Mouse (Mus musculus): ENCODE measurements around the gene Shank1. TPM values are rescaled to one million over a fixed set of nuclear protein-coding genes. Genes with fewer than 3 reads are reported as not detected.

Gene Shank1
- polyA plus RNA-seq, 1 experiment = 0.81 TPM

- TF ChIP-seq POLR2A (IDR thresholded peaks at IDR 0.05; ENCODE audit: low read depth, low read length) (no peak), CTCF (IDR thresholded peaks at IDR 0.05; ENCODE audit: extremely low read depth, insufficient read length, insufficient replicate concordance, low read depth, low read length) (no peak)
- Histone ChIP-seq H3K36me3 (ENCODE audit: control insufficient read depth, insufficient read depth, low read length) (no peaks in the 10 kb centered on the region), H3K27ac (ENCODE audit: insufficient read depth, low read depth, low read length) (no peak overlapping the region), H3K4me1 (ENCODE audit: control insufficient read depth, insufficient read depth, insufficient read length, low read length) (peaks cover 6% of the 10 kb centered on the region), H3K27me3 (ENCODE audit: control insufficient read depth, insufficient read depth, low read length) (peaks cover 6% of the 10 kb centered on the region), H3K4me3 (ENCODE audit: low read depth, low read length) (peak overlapping the region; percentile 52)
- WGBS = under 1% methylated on average over 17 of the region's 17 CpGs
Observed at GRCm38 (mm10) chr7:44384716-44385059, 74.6 kb downstream of the Shank1 start.

DNA sequence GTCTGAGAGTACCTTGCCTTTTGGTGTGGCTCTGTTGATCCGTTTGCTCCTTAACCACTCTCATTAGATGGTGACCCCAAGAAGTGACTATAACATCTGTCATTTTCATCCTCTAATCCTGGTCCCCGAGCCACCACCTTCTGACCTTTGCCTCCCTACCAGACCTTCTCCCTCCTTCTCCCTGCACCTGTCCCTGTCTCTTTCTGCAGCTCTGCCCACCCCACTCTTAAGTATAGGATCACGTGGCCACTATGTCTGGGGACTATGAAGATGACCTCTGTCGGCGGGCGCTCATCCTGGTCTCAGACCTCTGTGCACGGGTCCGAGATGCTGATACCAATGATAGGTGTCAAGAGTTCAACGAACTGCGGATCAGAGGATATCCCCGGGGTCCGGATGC lies 75.7 kb downstream of the Shank1 start, which contains the start of gene 1700008O03Rik:
TSS of gene 1700008O03Rik (minus strand) at position 101 of the 400 bp plus-strand sequence.
- WGBS = 76% methylated on average over 12 of the region's 12 CpGs
- TF ChIP-seq CTCF (IDR thresholded peaks at IDR 0.05; ENCODE audit: extremely low read depth, insufficient read length, insufficient replicate concordance, low read depth, low read length) (no peak), POLR2A (IDR thresholded peaks at IDR 0.05; ENCODE audit: low read depth, low read length) (no peak)
- H3K4me1 ChIP-seq (ENCODE audit: control insufficient read depth, insufficient read depth, insufficient read length, low read length) = peaks cover 6% of the 10 kb centered on the region
- peak within 1 kb of the TSS; percentile 52 for H3K4me3 ChIP-seq (ENCODE audit: low read depth, low read length)
- no peaks in the 10 kb centered on the region for H3K36me3 ChIP-seq (ENCODE audit: control insufficient read depth, insufficient read depth, low read length)
- peaks cover 6% of the 10 kb centered on the region for H3K27me3 ChIP-seq (ENCODE audit: control insufficient read depth, insufficient read depth, low read length)
- no peak within 1 kb of the TSS for H3K27ac ChIP-seq (ENCODE audit: insufficient read depth, low read depth, low read length)

GRCm38 (mm10) chr7:44391831-44392230 lies 81.8 kb downstream of the Shank1 start:
- no peak for TF ChIP-seq CTCF (IDR thresholded peaks at IDR 0.05; ENCODE audit: extremely low read depth, insufficient read length, insufficient replicate concordance, low read depth, low read length)
- TF ChIP-seq POLR2A (IDR thresholded peaks at IDR 0.05; ENCODE audit: low read depth, low read length) = no peak
- Histone ChIP-seq H3K4me1 (ENCODE audit: control insufficient read depth, insufficient read depth, insufficient read length, low read length) (no peaks in the 10 kb centered on the region), H3K4me3 (ENCODE audit: low read depth, low read length) (no peak overlapping the region), H3K36me3 (ENCODE audit: control insufficient read depth, insufficient read depth, low read length) (no peaks in the 10 kb centered on the region), H3K27ac (ENCODE audit: insufficient read depth, low read depth, low read length) (no peak overlapping the region), H3K27me3 (ENCODE audit: control insufficient read depth, insufficient read depth, low read length) (no peaks in the 10 kb centered on the region)
- WGBS = 88% methylated on average over 4 of the region's 4 CpGs

- WGBS = 83% methylated on average over 14 of the region's 14 CpGs
Observed at GRCm38 (mm10) chr7:44392341-44392740, 82.3 kb downstream of the Shank1 start.

DNA sequence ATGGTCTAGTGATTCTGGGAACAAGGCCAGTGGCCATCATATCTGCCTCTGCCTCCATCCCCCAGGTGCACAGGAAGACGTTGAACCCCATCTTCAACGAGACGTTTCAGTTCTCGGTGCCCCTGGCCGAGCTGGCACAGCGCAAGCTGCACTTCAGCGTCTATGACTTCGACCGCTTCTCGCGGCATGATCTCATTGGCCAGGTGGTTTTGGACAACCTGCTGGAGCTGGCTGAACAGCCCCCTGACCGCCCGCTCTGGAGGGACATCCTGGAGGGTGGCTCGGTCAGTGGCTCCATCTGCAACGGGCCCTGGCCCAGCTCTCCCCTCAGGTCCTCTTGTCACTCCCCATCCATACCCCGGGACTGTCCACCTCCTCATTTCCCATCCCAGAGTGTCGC lies 83.2 kb downstream of the Shank1 start:
- 85% methylated on average over 17 of the region's 17 CpGs for WGBS
- Histone ChIP-seq H3K4me1 (ENCODE audit: control insufficient read depth, insufficient read depth, insufficient read length, low read length) (no peaks in the 10 kb centered on the region), H3K36me3 (ENCODE audit: control insufficient read depth, insufficient read depth, low read length) (no peaks in the 10 kb centered on the region), H3K27ac (ENCODE audit: insufficient read depth, low read depth, low read length) (no peak overlapping the region), H3K27me3 (ENCODE audit: control insufficient read depth, insufficient read depth, low read length) (no peaks in the 10 kb centered on the region), H3K4me3 (ENCODE audit: low read depth, low read length) (no peak overlapping the region)
- TF ChIP-seq POLR2A (IDR thresholded peaks at IDR 0.05; ENCODE audit: low read depth, low read length) (no peak), CTCF (IDR thresholded peaks at IDR 0.05; ENCODE audit: extremely low read depth, insufficient read length, insufficient replicate concordance, low read depth, low read length) (no peak)

More at GRCm38 (mm10) chr7:44392341-44392740, 82.3 kb downstream of the Shank1 start:
- Histone ChIP-seq H3K4me3 (ENCODE audit: low read depth, low read length) (no peak overlapping the region), H3K4me1 (ENCODE audit: control insufficient read depth, insufficient read depth, insufficient read length, low read length) (no peaks in the 10 kb centered on the region), H3K36me3 (ENCODE audit: control insufficient read depth, insufficient read depth, low read length) (no peaks in the 10 kb centered on the region), H3K27ac (ENCODE audit: insufficient read depth, low read depth, low read length) (no peak overlapping the region), H3K27me3 (ENCODE audit: control insufficient read depth, insufficient read depth, low read length) (no peaks in the 10 kb centered on the region)
- TF ChIP-seq CTCF (IDR thresholded peaks at IDR 0.05; ENCODE audit: extremely low read depth, insufficient read length, insufficient replicate concordance, low read depth, low read length) (no peak), POLR2A (IDR thresholded peaks at IDR 0.05; ENCODE audit: low read depth, low read length) (no peak)

DNA sequence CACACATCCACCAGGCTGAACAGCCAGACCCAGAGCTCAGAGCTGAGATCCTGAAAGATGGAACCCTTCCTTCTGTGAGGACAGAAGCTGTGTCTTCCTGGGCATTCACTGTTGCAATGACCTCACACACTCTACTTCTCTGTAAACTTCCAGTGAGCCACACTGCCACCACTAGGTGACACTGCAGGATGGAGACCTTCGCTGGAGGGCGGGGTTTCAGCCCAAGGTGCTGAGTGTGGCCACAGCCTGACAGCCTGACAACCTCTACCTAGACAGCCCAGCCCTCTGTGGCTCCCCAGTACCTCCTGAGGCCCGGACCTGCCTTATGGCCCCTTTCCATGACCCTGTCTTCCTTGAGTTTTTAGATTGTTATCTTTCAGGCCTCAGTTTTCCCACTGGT lies 88.5 kb downstream of the Shank1 start:
- WGBS = 9% methylated on average over 3 of the region's 3 CpGs
- H3K36me3 ChIP-seq (ENCODE audit: control insufficient read depth, insufficient read depth, low read length) = no peaks in the 10 kb centered on the region

GRCm38 (mm10) chr7:44401673-44402072 lies 91.6 kb downstream of the Shank1 start:
- H3K27ac ChIP-seq (ENCODE audit: insufficient read depth, low read depth, low read length) = no peak overlapping the region
- H3K27me3 ChIP-seq (ENCODE audit: control insufficient read depth, insufficient read depth, low read length) = no peaks in the 10 kb centered on the region
- WGBS = 55% methylated on average over 6 of the region's 6 CpGs
- no peak for TF ChIP-seq CTCF (IDR thresholded peaks at IDR 0.05; ENCODE audit: extremely low read depth, insufficient read length, insufficient replicate concordance, low read depth, low read length)
- no peak for TF ChIP-seq POLR2A (IDR thresholded peaks at IDR 0.05; ENCODE audit: low read depth, low read length)
- no peaks in the 10 kb centered on the region for H3K36me3 ChIP-seq (ENCODE audit: control insufficient read depth, insufficient read depth, low read length)
- H3K4me1 ChIP-seq (ENCODE audit: control insufficient read depth, insufficient read depth, insufficient read length, low read length) = no peaks in the 10 kb centered on the region
- no peak overlapping the region for H3K4me3 ChIP-seq (ENCODE audit: low read depth, low read length)

More for the DNA sequence above, 88.5 kb downstream of the Shank1 start:
- no peaks in the 10 kb centered on the region for H3K4me1 ChIP-seq (ENCODE audit: control insufficient read depth, insufficient read depth, insufficient read length, low read length)
- H3K4me3 ChIP-seq (ENCODE audit: low read depth, low read length) = no peak overlapping the region
- TF ChIP-seq POLR2A (IDR thresholded peaks at IDR 0.05; ENCODE audit: low read depth, low read length) = no peak
- TF ChIP-seq CTCF (IDR thresholded peaks at IDR 0.05; ENCODE audit: extremely low read depth, insufficient read length, insufficient replicate concordance, low read depth, low read length) = peak; percentile 64; the same call in 1 of the 2 replicates
- H3K27me3 ChIP-seq (ENCODE audit: control insufficient read depth, insufficient read depth, low read length) = no peaks in the 10 kb centered on the region
- no peak overlapping the region for H3K27ac ChIP-seq (ENCODE audit: insufficient read depth, low read depth, low read length)
